Mouse (Mus musculus): ENCODE data around the gene Mas1. TPM values are rescaled to one million over a fixed set of nuclear protein-coding genes. Genes with fewer than 3 reads are reported as not detected.
"Not testable (repeated sequence)": the region's sequence is repeated elsewhere in the genome, so short reads cannot be mapped to it uniquely, and the experiment has no call there.

Gene Mas1
- total RNA-seq (2021): under 1 TPM; 0.22 to 0.54 TPM
- long read RNA-seq, experiment 1: 0 reads
- long read RNA-seq, experiment 2: 0 reads

DNA sequence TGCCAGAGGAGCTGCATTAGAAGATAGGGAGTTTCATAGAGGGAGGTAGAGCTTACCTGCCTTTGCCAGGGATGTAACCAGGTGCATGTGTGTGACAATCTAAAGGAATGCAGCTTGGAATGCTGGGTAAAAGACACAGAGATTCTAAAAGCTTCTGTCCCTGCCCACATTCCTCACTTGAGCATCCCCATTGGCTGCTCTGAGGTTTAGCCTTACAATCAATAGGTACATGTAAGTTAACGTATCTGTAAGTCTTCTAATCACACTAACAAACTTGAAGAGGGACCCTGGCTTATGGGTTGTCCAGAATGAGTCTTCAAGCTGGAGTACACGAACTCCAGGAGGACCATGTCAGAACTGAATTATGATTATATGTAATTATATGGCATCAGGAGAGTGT, at the start of gene Mas1:
Gene Mas1, minus strand, starts transcription at position 101 of the 400 bp plus-strand sequence.
- no peak for DNase-seq
- intact Hi-C loops (cut with DNase I): no loop called here

- DNase-seq: peak in 1 of 2 experiments; percentile 22
- intact Hi-C loops (cut with DNase I): loop anchor here (5.0 kb wide), 2 partner anchors 61 to 76 kb away; partner anchors contain the start of gene Wtap
Observed at GRCm38 (mm10) chr17:12916588-12917380, 48.8 kb upstream of the Mas1 start.

DNA sequence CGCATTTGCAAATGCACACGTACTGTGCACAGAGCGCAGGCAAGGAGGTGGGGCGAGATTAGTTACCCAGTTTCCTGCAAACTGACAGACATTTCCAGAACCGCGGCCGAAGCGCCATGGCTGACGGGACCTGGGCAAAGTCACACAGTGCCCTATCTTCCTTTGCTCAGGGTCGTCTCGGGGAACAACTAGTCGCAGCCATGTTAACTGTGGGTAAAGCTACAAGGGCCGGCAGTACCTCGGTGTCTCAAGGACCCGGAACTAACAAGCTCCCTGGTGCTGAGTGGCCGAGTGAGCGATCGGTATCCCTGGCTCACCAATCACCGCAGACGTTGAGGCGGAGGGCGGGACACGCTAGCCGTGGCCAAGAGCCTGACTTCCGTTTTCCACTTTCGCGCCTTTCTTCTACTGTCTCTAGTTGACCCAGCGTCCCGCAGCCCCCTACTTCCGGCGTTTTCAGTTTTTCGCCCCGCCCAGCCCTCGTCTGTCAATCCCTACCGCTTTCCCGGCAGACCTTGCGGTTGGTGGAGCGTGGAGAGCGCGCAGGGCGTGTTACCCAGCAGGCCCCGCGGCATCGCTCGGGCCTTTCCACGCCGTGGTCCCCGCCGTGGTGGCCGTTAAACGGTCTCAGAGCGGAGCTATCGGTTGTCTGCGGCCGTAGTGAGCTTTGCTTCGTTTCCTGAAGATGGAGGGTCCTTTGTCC, 48.1 kb upstream of the Mas1 start, which contains the start of gene Mrpl18:
Gene Mrpl18, minus strand, starts transcription at position 465 of the 703 bp plus-strand sequence.
- peak; percentile 97 to 98 for DNase-seq
- intact Hi-C loops (cut with DNase I): loop anchor here (5.0 kb wide), 2 partner anchors 61 to 76 kb away; partner anchors contain the start of gene Wtap

DNA sequence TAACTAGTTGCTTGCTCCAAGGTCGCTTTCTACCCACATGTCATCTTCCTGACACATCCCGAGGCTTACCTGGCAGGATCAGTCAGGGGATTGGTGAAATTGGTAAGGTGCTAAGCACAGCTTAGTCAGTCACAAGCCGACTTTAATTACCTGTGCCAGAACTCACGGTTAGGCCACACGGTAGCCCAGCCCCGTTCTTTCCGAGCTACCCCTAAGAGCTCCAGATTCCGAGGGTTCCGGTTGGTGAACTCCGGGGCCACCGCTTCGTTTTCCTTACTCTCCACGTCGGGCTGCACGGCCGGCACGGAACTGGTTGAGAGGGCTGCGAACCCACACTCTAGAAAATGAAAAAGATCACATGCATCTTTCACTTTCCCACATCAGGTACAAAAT, 47.5 kb upstream of the Mas1 start, which contains the start of gene Tcp1:
Gene Tcp1, plus strand, starts transcription at position 214 of the 393 bp plus-strand sequence.
- no peak for DNase-seq
- intact Hi-C loops (cut with DNase I): loop anchor here (5.0 kb wide), 2 partner anchors 62 to 77 kb away; partner anchors contain the start of gene Wtap

DNA sequence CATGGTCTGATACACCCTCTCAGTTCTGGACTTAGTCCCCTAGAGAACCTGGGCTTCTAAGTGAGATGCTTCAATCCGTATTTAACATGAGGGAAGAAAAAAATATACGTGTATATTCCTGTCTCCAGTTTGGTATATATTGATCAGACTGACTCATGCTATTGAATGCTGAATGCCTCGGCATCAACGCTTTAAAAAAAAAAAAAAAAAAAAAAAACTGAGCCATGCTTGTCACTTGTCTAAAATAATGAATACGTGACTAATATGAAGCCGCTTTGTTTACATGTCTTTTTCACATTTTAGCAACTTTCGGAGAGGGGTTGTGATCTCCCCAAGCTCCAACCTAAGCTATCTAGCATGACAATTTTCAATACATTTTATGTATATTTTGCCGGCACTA, 42.4 kb upstream of the Mas1 start:
- DNase-seq: no peak
- intact Hi-C loops (cut with DNase I): no loop called here

GRCm38 (mm10) chr17:12909361-12910280, 41.7 kb upstream of the Mas1 start, which contains the start of gene Pnldc1:
TSS of gene Pnldc1 (minus strand) at chr17:12910230.
- DNase-seq: no peak
- intact Hi-C loops (cut with DNase I): no loop called here

- no peak for DNase-seq
- intact Hi-C loops (cut with DNase I): no loop called here
Observed at GRCm38 (mm10) chr17:12906436-12906835, 38.5 kb upstream of the Mas1 start.

DNA sequence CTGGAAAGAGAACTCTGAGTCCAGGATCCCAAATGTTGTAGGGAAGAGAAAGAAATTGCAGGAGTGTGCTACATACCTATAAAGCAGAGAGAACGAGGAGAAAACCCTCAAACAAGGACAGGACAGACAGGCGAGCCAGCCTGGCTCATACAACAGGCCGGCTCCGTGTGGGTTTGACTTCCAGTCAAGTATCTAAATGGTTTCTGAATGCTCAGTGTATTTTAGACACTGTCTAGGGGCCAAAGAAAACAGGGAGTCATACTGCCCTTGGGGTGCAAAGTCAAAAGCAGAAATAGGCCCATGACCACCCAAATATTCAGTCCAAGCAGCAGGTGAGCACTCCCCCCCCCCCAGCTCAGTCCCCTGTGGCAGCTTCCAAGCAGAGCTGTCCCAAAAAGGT, 37.9 kb upstream of the Mas1 start:
- DNase-seq: no peak
- intact Hi-C loops (cut with DNase I): no loop called here

DNA sequence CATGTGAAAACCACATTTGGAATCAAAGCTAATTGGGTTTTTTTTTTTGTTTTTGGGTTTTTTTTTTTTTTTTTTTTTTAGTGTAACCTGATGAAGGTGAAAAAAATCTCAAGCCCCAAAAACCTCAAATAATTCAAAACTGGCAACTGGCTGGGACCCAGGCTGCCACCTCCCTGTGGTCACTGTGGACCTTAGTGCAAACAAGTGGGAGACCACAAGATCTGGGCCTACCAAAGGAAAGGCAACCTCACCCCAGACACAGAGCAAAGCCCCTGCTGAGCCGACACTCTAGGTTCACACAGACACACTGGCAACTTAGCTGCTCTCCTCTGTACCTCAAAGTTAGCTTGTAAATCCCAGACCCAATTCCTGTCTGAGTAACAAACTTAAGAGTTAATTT, 36.4 kb upstream of the Mas1 start:
- intact Hi-C loops (cut with DNase I): no loop called here
- no peak for DNase-seq

DNA sequence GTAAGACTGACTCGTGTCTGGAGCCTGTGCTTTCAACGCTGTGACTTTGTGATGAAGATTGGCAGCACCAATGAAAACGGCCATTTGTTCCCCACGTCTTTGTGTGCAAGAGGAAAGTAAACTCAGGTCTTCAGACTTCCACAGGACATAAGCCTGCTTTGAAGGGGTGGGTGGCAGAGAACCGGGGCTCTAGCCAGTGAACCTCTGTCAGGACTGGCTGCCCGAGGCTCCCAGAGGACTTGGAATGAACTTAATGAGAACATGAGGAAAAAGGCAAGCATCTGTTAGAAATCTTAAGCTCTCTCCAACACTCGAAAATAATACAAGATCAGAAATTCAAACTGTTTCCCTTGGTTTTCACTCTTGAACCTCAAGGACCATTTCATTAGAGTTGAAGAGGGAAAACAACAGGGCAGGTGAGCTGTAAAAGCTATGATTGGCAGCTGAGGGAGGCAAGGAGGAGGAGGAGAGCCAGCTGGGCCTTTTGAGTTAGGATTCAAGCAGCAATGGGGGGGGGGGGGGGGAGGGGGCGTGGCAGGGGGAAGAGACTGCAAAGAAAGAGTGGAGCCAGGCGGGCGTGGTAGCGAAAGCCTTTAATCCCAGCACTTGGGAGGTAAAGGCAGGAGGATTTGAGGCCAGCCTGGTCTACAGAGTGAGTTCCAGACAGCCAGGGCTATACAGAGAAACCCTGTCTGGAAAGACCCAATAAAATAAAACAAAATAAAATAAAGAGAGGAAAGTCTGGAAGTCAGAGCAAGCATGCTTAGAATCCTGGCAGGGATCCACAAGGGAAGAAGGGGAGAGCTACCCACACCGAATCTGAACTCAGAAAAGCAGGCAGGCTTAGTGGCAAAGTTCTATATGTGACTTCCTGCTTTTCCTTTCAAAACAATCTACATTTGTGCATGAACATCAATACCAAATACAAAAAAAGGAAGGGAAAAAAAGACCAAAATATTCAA, 35.7 kb upstream of the Mas1 start:
- intact Hi-C loops (cut with DNase I): no loop called here
- DNase-seq: no peak

GRCm38 (mm10) chr17:12902291-12902690, 34.3 kb upstream of the Mas1 start:
- no peak for DNase-seq
- intact Hi-C loops (cut with DNase I): no loop called here

DNA sequence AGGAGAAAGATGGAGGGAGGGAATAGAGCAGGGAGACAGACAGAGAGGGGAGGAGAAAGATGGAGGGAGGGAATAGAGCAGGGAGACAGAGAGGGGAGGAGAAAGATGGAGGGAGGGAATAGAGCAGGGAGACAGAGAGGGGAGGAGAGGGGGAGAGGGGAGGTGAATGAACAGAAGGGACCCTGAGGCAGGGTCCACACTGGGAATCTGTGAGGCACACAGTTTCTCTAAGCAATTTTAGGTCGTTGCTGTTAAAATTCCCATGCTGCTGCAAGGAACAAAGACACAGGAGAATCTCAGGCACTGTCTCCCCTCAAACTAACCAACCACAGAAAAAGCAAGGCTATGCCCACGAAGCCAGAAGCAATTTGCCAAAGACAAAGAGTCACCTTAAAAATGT, 30.7 kb upstream of the Mas1 start:
- DNase-seq; intact Hi-C loops (cut with DNase I): not testable (repeated sequence)

- intact Hi-C loops (cut with DNase I): no loop called here
Observed at GRCm38 (mm10) chr17:12897674-12898073, 29.7 kb upstream of the Mas1 start.

GRCm38 (mm10) chr17:12892033-12892432, 24.1 kb upstream of the Mas1 start:
- intact Hi-C loops (cut with DNase I): no loop called here
- DNase-seq: no peak

More at GRCm38 (mm10) chr17:12897674-12898073, 29.7 kb upstream of the Mas1 start:
- no peak for DNase-seq

DNA sequence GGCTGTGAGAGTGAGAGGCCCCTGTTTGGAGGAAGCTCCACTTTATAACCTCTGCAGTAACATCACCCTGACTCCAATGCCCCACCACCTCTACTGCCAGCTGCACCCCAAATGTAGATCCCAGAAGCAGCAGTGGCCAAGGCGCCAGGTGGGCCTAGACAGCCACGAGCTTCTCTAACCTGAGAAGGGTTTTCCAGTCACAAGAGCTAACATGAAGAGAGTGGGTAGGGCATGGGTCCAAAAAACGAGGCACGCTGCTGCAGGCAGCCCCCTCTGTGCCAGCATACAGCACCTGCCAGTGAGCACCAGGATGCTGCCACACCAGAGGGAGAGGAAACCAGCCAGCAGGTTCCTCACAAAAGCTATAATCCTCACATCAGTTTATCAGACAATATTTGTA, 23.1 kb upstream of the Mas1 start:
- intact Hi-C loops (cut with DNase I): no loop called here
- DNase-seq: no peak

DNA sequence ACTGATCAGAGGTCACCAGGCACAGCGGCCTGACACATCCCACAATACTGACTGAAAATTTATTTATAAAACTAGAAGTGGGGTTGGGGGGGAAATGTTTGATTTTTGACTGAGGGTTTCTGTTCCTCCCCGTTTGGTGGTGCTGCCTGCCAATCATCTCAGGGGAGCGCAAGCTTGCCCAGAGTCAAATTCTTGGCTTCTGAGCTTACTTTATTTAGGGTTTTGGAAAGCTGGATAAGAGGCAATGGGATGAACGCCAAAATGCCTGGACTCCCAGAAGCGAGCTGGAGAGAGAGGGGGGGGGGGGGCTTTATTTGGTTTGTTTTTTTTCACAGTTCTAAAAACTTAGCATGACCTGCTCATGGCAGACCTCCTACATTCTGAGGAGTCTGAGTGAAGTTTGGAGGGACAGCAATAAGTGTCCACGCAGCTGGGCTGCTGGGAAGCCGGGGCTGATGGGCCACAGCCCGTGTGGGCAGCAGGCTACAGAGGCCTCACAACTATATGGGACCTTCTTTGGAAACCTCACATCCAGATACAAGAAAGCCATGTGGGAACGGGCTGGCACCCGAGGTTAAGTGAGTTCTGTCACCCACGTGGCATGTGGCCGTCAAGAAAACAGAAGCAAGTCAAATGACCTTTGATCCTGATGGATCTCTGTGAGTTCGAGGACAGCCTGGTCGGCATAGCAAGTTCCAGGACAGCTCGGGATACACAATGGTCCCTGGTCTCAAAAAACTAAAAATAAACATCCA, 19.3 kb upstream of the Mas1 start:
- no peak for DNase-seq
- intact Hi-C loops (cut with DNase I): no loop called here

- intact Hi-C loops (cut with DNase I): no loop called here
Observed at GRCm38 (mm10) chr17:12886620-12887019, 18.7 kb upstream of the Mas1 start.

GRCm38 (mm10) chr17:12881216-12881615, 13.3 kb upstream of the Mas1 start:
- intact Hi-C loops (cut with DNase I): loop anchor here (5.0 kb wide), 1 partner anchor 56 kb away; no protein-coding TSS in a partner anchor
- no peak for DNase-seq

More at GRCm38 (mm10) chr17:12886620-12887019, 18.7 kb upstream of the Mas1 start:
- no peak for DNase-seq
